Mouse (Mus musculus) CH12.LX (cell line): Measurements from ENCODE around the gene Spryd3. TPM values are rescaled to one million over a fixed set of nuclear protein-coding genes. Genes with fewer than 3 reads are reported as not detected.

Experiments
- DNase-seq: peaks from one replicate; pipeline ENCODE4 v3.0.0-alpha.2; 2013; ENCODE audit errors: extremely low read depth
- H3K27ac ChIP-seq: 2 replicates; pipeline ENCODE4 v1.5.1; 2012; ENCODE audit warnings: low read depth, mild to moderate bottlenecking, control low read depth, moderate library complexity; ENCODE audit not compliant: insufficient read depth
- H3K27me3 ChIP-seq: replicated peaks from 2 replicates; pipeline ENCODE3; 2012; ENCODE audit warnings: inconsistent platforms
- H3K36me3 ChIP-seq, 2 experiments: replicated peaks in 1 of 2; 2 replicates each; pipeline versions ENCODE3 to v1.6.1; 2012; ENCODE audit warnings: inconsistent platforms in 1 of 2, low read length in 1 of 2, mild to moderate bottlenecking in 1 of 2, mixed read lengths in 1 of 2, moderate library complexity in 1 of 2; ENCODE audit not compliant: control insufficient read depth in 1 of 2, insufficient read depth in 1 of 2
- H3K4me1 ChIP-seq, 2 experiments: 2 replicates each; pipeline ENCODE4 v1.6.1; 2012; ENCODE audit warnings: inconsistent platforms in 1 of 2, moderate library complexity in 1 of 2; ENCODE audit not compliant: insufficient read depth in 2 of 2, control insufficient read depth in 1 of 2
- H3K4me2 ChIP-seq: 2 replicates; pipeline ENCODE4 v1.6.1; 2012; ENCODE audit warnings: low read depth, mild to moderate bottlenecking, control low read depth; ENCODE audit not compliant: poor library complexity, insufficient read depth, severe bottlenecking
- H3K4me3 ChIP-seq, 3 experiments: fragments of 150-350 bp in 1 of 3; sonication (generic) in 1 of 3; replicated peaks in 1 of 3; 2 replicates each; pipeline versions ENCODE3 to v1.5.1; 2011 to 2012; ENCODE audit warnings: low read depth in 2 of 3, low read length in 2 of 3, mild to moderate bottlenecking in 2 of 3, moderate library complexity in 2 of 3, control low read depth in 1 of 3, improper control_type of control experiment in 1 of 3, inconsistent platforms in 1 of 3, mixed read lengths in 1 of 3; ENCODE audit not compliant: poor library complexity in 1 of 3
- H3K79me2 ChIP-seq: replicated peaks from 2 replicates; pipeline ENCODE4 v1.6.1; 2012; ENCODE audit warnings: mild to moderate bottlenecking, moderate library complexity; ENCODE audit not compliant: control insufficient read depth, poor library complexity, insufficient read depth, severe bottlenecking; ENCODE audit errors: extremely low read depth
- H3K9ac ChIP-seq: 2 replicates; pipeline ENCODE4 v1.6.1; 2012; ENCODE audit warnings: low read depth, mild to moderate bottlenecking, control low read depth, moderate library complexity; ENCODE audit not compliant: insufficient read depth
- H3K9me3 ChIP-seq: replicated peaks from 2 replicates; pipeline ENCODE3; 2012; ENCODE audit warnings: low read length, inconsistent platforms, mixed read lengths
- CHD2 ChIP-seq: IDR thresholded peaks from 2 replicates; pipeline ENCODE4 v1.6.1; 2011; ENCODE audit warnings: low read length, improper control_type of control experiment
- GABPA ChIP-seq: IDR thresholded peaks from 2 replicates; pipeline ENCODE4 v1.6.1; 2012; ENCODE audit warnings: low read depth, low read length, improper control_type of control experiment, inconsistent platforms; ENCODE audit not compliant: insufficient replicate concordance
- HCFC1 ChIP-seq: IDR thresholded peaks from 2 replicates; pipeline ENCODE4 v1.6.1; 2012; ENCODE audit warnings: low read depth, mild to moderate bottlenecking, inconsistent platforms, low read length, improper control_type of control experiment
- MAFK ChIP-seq: IDR thresholded peaks from 2 replicates; pipeline ENCODE4 v1.6.1; 2011; ENCODE audit warnings: low read length, improper control_type of control experiment; ENCODE audit not compliant: insufficient replicate concordance
- POLR2A ChIP-seq: IDR thresholded peaks from 2 replicates; pipeline ENCODE4 v1.6.1; 2011; ENCODE audit warnings: low read depth, mild to moderate bottlenecking, improper control_type of control experiment, low read length
- POLR2AphosphoS2 ChIP-seq: IDR thresholded peaks from 2 replicates; pipeline ENCODE4 v1.6.1; 2011; ENCODE audit warnings: low read depth, low read length, improper control_type of control experiment
- RCOR1 ChIP-seq: conservative IDR thresholded peaks from 2 replicates; pipeline ENCODE4 v1.6.1; 2012; ENCODE audit warnings: low read depth, mild to moderate bottlenecking, inconsistent platforms, low read length, improper control_type of control experiment
- ZMIZ1 ChIP-seq: IDR thresholded peaks from 2 replicates; pipeline ENCODE4 v1.6.1; 2012; ENCODE audit warnings: low read depth, mild to moderate bottlenecking, inconsistent platforms, low read length, improper control_type of control experiment
- dilution Hi-C: fragments of 300-500 bp; cut with MboI; formaldehyde crosslinking; loops from 2 replicates; pipeline ENCODE4 v1.14.3; 2020; ENCODE audit warnings: low sequenced_read_pairs; ENCODE audit not compliant: extremely low pct_unique_long_range_greater_than_20kb, extremely low pct_ligation_motif_present
- in situ Hi-C: fragments of 300-500 bp; cut with MboI; formaldehyde crosslinking; loops from 3 replicates; pipeline ENCODE4 v1.14.3; 2019; ENCODE audit warnings: low sequenced_read_pairs, low pct_ligation_motif_present, low pct_unique_long_range_greater_than_20kb, mixed read lengths
- polyA plus RNA-seq: library from polyadenylated mRNA; unstranded; fragments of >175 nt; gene quantifications from 2 replicates; pipeline ENCODE4 v1.2.1, GENCODE M21; 2012; ENCODE audit warnings: low read depth; ENCODE audit not compliant: insufficient read length
- total RNA-seq, 2 experiments: library from RNA; depleted of rRNA; stranded (reverse); fragments of 300-350 nt in 1 of 2; fragments of >200 nt in 1 of 2; gene quantifications; 2 replicates each; pipeline ENCODE4 v1.2.3; 2012 to 2014

The Spryd3 gene
- total and polyA plus RNA-seq, 3 experiments = 21.5 to 25.7 (median 21.6) TPM

DNA sequence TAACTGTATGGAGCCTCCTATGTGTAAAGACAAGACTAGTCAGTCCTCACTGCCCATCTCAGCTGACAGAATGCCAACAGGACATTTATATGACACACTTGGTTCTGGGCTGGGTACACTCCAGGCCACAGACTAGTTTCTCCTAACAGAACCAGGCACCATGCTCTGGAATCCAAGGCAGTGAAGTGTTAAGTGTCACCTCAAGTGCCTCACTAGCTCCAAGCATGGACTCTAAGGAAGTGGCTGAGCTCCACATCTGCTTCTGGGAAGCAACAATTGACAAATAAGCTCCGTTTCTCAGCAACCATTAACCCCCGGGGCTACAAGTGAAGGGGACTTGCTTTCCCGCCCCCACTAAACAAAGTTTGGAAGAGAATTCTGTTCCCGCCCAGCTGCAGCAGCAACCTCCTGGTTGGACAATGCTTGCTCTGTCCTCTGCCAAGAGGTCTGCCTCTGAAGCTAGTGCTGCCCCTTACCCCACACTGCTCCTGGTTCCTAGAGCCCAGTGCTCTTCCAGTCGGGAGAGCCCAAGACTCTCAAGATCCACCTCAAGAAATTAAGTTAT, 38.0 kb downstream of the Spryd3 start:
- H3K27me3 ChIP-seq = peaks cover 36% of the 10 kb centered on the region
- no peak overlapping the region for H3K9ac ChIP-seq
- no peaks in the 10 kb centered on the region for H3K9me3 ChIP-seq
- peaks cover 7 to 47% of the 10 kb centered on the region in 2 experiments for H3K4me1 ChIP-seq
- 0 out of 2 replicates have a peak, but pooled peaks have one; percentile 11 for TF ChIP-seq POLR2A
- TF ChIP-seq RCOR1 = no peak
- peak; percentile 94 for TF ChIP-seq POLR2AphosphoS2
- no peak for TF ChIP-seq MAFK
- no peak for TF ChIP-seq HCFC1
- TF ChIP-seq, all 38 proteins: peak for 2
- dilution Hi-C loops (no loop called here), in situ Hi-C loops (no loop called here)
- H3K79me2 ChIP-seq = peaks cover 3% of the 10 kb centered on the region; the same call in 1 of the 2 replicates
- no peak overlapping the region for H3K4me2 ChIP-seq
- peaks cover 42 to 58% of the 10 kb centered on the region in 2 experiments for H3K36me3 ChIP-seq
- H3K27ac ChIP-seq = no peak overlapping the region
- no peak overlapping the region for H3K4me3 ChIP-seq
- no peak for DNase-seq

DNA sequence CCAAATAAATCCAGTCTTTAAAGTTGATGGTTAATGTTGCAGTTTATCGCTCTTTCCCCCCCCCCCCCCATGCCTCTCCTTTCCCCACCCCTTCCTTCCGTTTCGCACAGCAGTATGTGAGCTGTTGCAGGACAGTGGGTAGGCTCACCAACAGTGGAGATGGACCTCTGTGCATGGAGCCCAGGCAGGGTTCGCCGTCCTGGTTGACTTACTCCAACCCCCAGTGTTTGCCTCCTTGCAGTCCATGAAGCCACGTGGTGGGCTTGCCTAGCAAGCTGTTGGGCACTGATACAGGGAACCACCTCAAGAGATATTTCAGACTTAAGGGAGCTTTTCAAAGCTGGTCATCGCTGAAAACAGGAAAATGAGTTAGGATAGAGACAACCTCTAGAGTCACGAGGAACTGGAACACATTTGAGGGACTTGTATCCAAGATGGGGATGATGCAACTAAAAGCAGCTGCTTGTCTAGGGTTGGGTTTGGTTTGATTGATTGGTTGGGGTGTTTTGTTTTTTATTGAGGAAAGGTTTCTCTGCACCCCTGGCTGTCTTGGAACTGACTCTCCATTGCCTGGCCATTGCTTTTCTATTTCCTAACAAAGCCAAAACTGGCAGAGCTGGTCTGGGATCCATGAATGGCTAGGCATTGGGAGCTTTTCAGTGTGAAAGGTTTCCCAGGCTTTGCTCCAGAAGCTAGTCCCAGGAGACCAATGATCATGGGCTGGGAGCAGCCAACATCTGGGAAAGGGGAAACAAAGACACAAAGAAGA, 38.7 kb downstream of the Spryd3 start:
- in situ Hi-C loops = no loop called here
- TF ChIP-seq POLR2A (0 out of 2 replicates have a peak, but pooled peaks have one; percentile 13), CHD2 (peak; percentile 12; the same call in 1 of the 2 replicates), ZMIZ1 (no peak)
- TF ChIP-seq, all 38 proteins: peak for 2
- DNase-seq = no peak
- peaks cover 29% of the 10 kb centered on the region for H3K27me3 ChIP-seq
- no peaks in the 10 kb centered on the region for H3K9me3 ChIP-seq
- H3K27ac ChIP-seq = no peak overlapping the region
- no peak overlapping the region for H3K4me3 ChIP-seq
- peaks cover 7 to 53% of the 10 kb centered on the region in 2 experiments for H3K4me1 ChIP-seq
- dilution Hi-C loops = no loop called here
- H3K36me3 ChIP-seq = peaks cover 49 to 65% of the 10 kb centered on the region in 2 experiments
- no peak overlapping the region for H3K9ac ChIP-seq
- H3K4me2 ChIP-seq = no peak overlapping the region
- peaks cover 4% of the 10 kb centered on the region for H3K79me2 ChIP-seq

DNA sequence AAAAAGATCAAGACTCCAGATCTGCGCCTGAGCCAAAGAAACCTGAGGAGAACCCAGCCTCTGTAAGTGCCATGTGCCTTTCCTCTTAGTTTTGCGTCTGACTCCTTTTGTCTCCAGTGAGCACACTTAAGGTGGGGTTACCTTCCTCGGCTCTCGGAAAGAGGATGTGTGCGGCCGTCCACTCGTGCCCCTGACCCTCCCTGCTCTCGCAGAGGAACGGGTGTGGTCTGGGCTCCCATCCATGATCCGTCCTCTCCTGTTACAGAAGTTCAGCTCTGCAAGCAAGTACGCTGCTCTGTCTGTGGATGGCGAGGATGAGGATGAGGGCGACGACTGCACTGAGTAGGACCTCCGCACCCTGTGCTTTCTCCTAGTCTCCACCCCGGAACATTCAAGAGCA, 41.0 kb downstream of the Spryd3 start:
- H3K4me2 ChIP-seq = no peak overlapping the region
- H3K27ac ChIP-seq = no peak overlapping the region
- H3K79me2 ChIP-seq = peaks cover 14% of the 10 kb centered on the region
- no peak for DNase-seq
- H3K4me3 ChIP-seq = no peak overlapping the region
- in situ Hi-C loops = no loop called here
- H3K9me3 ChIP-seq = no peaks in the 10 kb centered on the region
- H3K4me1 ChIP-seq = peaks cover 7 to 56% of the 10 kb centered on the region in 2 experiments
- no peak overlapping the region for H3K9ac ChIP-seq
- peak; percentile 5; the same call in 1 of the 2 replicates for TF ChIP-seq POLR2A
- TF ChIP-seq GABPA = no peak
- H3K27me3 ChIP-seq = peaks cover 7% of the 10 kb centered on the region
- dilution Hi-C loops = no loop called here
- H3K36me3 ChIP-seq = peaks cover 69 to 88% of the 10 kb centered on the region in 2 experiments
